Mouse (Mus musculus) yolk sac, embryonic 10.5 days (tissue): Measurements from ENCODE around the gene Mypn.

Experiments used
- DNase-seq: peaks from one replicate; pipeline ENCODE4 v3.0.0-alpha.2; 2017; ENCODE audit warnings: low spot score

Gene Mypn

DNA sequence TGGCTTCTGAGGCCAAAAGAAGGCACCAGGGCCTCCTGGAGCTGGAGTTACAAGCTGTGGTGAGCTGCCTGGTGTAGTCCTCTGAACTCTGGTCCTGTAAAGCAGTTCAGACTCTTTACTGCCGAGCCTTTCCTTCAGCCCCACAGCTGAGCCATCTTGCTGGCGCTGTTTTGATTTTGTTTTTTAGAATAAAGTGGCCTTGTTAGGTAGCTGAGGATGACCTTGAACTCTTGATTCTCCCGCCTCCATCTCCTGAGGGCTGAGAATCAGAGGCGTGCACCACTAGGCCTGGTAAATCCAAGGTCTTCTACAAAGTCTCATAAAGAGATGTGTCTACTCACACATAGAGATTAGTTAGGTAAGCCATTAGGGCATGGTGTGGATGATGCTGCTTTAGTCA, 49.0 kb downstream of the Mypn start:
- DNase-seq, result no peak

GRCm38 (mm10) chr10:63154226-63154625, 49.5 kb downstream of the Mypn start:
- no peak for DNase-seq

- peak; percentile 17 for DNase-seq
Observed at GRCm38 (mm10) chr10:63153563-63153962, 50.2 kb downstream of the Mypn start.

DNA sequence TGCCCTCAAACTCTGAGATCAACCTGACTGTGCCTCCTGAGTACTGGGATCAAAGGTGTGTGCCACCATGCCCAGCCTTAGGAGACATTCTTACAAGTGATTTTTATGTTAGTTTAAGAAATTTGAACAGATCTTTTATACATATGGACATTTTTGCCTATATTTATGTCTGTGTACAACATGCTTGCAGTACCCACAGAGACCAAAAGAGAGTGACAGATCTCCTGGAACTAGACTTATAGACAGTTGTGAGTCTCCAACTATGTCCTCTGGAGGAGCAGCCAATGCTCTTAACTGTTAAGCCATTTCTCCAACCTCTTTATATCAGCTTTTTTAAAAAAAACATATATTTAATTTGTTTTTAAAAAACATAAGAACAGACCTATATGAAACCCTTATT, 51.4 kb downstream of the Mypn start:
- DNase-seq, result no peak

- DNase-seq, result no peak
Observed at GRCm38 (mm10) chr10:63142660-63143059, 61.1 kb downstream of the Mypn start.

- DNase-seq, result no peak
Observed at GRCm38 (mm10) chr10:63136436-63136835, 67.3 kb downstream of the Mypn start.

DNA sequence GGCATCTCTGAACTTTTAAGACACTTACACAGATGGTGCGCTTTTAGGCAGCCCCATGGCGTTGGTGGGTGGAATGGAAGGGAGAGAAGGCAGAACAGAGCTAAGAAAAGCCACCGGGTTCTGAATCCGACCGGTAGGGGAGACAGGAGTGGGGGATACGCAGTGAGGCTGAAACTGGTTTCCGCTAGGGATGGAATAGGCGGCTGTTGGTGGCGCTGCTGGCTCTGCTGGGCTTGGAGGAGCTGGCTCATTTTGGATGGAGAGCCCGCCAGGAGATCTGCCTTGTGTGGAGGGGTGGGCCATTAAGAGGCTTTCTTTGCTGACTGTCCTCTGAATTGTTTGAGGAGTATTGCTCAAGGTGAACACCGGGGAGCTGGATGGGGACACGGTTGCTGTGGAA, 68.1 kb downstream of the Mypn start:
- DNase-seq, result no peak

GRCm38 (mm10) chr10:63133326-63133725, 70.4 kb downstream of the Mypn start:
- no peak for DNase-seq

DNA sequence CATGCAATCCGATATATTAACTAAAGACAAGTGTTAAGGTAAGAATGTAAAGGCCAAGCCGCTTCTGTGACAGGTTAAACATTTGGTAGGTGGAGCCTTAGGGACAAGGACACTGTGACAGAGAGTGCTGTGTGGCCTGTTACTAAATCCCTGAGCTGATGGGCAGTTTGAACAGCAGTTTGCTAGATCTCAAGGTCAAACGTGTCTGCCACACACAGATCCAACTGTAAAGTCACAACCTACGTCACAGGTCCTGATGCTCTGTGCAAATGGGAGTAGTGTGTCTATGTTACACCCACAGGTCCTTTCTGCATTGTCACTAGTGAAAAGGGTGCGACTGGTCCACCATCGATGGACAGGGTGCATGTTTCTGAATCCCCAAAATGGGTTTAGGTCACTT, 71.4 kb downstream of the Mypn start:
- no peak for DNase-seq

DNA sequence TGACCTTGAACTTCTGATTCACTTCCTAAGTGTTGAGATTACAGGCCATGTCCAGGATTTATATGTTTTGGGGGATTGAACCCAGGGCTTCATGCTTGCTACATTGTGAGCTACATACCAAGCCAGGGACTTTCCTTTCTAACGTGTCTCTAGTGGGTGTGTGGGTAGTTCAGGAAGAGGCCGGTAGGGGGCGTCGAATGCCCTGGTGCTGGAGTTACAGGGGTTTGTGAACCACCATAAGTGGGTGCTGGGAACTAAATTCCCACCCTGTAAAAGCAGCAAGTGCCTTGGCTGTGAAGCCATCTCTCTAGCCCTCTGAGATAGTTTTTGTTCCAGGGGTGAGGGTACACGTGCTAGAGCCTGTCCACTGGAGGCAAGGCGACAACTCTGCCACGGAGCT, 73.3 kb downstream of the Mypn start:
- DNase-seq, result no peak

DNA sequence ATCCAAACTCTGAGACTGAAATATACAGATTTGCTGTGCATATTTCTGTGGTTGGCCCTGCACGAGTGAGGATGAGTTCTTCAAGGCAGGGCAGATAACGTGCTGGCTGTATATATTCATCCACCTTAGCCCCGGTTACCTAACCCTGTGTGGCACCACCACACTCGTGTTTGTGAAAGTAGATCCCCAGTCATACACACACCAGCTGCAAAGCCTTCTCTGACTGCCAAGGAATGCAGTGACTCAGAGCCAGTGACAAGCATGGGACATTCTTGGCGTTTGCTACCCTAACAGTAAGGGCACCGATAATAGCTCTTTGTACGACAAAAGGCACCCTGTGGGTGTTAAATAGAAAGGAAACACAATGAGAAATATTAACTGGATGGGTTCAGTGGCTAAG, 75.5 kb downstream of the Mypn start:
- no peak for DNase-seq

GRCm38 (mm10) chr10:63127156-63127555, 76.6 kb downstream of the Mypn start:
- DNase-seq, result no peak

DNA sequence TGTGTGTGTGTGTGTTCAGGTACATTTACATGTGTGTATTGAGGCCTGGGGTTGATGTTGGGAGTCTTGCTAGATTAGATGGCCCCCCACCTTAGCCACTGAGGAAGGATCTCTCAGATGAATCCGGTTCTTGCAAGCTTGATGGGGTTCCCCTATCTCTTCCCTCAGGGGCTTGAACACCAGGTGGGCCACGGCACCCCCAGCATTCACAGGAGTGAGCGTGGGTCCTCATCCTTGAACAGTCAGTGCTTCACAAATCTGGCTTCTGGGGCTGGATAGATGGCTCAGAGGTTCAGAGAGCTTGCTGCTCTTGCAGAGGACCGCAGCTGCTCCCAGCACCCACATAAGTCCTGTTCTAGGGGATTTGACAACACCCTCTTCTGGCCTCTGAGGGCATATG, 77.6 kb downstream of the Mypn start:
- DNase-seq, result no peak

DNA sequence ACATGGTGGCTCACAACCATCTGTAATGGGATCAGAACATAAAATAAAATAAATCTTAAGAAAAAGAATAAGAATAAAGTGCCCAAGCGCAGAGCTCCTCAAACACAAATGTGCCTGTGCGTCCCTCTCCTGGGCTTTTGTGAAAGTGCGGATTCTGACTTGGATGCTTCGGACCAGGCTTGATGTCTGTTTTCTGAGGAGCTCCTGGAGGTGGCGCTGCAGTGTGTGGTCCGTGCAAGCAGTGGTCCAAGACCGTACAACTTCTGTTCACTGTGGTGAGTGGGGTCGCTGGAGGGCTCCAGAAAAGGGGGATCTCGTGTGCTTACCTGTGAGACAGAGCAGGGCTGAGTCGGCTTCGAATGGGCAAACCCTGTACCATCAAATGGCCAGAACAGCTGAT, 78.4 kb downstream of the Mypn start:
- no peak for DNase-seq

DNA sequence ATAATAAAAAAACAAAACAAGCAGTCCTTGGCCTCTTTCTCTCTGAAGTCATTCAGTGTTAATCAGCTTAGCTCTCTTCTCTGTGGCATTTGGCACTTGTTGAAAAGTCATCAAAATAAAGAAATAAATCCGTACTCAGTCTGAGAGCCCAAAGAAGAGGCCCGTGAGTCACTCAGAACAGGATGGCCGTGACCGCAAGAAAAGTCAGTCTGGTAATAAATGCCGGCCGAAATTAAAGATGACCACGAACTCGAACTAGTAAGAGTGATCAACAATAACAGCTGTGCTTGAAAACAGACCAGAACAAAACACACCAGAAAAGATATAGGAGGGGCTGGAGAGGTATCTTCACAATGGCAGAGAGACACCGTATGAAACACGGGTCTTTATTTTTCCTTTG, 79.7 kb downstream of the Mypn start:
- DNase-seq, result no peak

DNA sequence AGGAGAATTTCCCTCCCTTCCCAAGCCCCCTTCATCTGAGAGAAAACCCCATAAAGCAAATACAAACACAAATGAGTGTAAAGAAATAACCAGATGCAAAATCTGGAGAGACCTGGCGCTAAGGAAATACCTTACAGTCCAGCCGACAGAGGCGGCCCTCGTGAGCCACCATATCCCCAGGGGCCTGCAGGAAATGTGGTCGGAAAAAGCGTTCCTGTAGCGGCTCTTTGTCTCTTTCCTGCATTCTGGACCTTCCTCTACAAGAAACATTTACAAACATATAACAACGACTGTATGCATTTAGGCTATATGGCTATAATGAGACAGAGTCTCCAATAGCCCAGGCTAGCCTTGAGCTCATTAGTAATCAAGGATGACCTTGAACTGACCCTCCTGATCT, 80.6 kb downstream of the Mypn start:
- DNase-seq, result no peak

DNA sequence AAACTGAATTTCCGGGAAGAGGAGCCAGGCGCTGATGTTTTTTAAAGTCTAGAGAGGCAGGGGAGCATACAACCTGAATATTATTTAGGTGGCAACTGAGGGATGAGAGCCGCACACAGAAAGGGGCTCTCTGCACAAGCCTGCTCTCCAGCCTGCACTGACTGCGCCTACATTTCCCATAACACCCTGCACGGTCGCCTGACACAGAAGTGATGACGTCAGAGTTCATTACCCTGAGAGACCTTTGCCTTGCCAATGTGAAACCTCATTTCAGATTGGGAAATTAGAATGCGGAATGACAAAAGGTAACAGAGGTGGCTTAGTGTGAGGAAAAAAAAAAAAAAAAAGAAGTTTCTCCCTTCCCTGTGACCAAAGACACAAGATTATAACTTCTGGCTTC, 81.2 kb downstream of the Mypn start:
- peak; percentile 49 for DNase-seq

DNA sequence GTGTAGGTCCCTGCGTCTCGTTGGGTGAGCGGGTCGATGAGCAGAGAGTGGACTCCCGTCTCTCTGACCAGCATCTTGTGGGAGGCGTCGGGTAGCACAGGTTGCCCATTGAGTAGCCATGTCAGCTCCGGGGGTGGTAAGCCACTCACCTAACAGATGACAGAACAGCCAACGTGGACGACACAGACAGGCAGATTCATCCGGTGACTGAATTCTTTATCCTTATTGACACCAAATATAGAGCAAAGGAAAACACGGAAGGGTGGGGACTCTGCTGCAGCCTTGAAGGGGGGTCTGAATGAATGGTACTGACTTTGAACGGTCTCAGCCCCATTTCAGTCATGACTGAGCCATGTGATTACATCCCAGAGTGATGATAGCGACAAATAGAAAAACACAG, 81.8 kb downstream of the Mypn start:
- no peak for DNase-seq

GRCm38 (mm10) chr10:63119916-63120315, 83.8 kb downstream of the Mypn start:
- no peak for DNase-seq

DNA sequence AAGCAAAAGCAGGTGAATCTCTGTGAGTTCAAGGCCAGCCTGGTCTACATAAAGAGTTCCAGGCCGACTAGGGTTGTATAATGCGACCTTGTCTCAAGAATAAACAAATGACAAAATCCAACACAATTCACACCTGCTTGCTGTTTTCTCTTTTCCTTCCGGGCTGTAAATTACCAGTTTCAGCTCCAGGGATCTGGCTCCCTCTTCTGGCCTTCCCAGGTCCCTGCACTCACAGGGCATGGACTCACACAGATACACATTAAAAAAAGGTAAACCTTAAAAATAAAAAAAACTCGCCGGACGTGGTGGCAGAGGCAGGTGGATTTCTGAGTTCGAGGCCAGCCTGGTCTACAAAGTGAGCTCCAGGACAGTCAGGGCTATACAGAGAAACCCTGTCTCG, 86.2 kb downstream of the Mypn start:
- no peak for DNase-seq

DNA sequence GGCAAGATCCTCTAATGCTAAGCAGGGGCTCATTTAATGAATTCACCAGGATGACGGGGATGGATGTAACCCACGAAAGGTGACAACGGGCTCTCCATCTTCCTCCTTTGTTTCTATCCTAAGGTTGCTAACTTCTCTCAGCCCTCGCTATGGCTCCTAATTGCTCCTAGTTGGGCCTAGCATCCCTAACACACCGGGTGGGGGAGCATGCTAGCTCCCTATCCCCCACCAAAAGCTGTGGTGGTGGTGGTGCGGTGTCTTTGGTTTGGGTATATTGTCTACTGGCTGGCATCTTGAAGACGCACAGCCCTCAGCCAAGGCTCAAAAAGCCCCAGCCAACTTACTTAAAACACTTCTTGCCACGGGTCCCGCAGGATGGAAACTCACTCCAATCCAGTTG, 87.4 kb downstream of the Mypn start:
- no peak for DNase-seq

- DNase-seq, result no peak
Observed at GRCm38 (mm10) chr10:63115881-63116280, 87.9 kb downstream of the Mypn start.

DNA sequence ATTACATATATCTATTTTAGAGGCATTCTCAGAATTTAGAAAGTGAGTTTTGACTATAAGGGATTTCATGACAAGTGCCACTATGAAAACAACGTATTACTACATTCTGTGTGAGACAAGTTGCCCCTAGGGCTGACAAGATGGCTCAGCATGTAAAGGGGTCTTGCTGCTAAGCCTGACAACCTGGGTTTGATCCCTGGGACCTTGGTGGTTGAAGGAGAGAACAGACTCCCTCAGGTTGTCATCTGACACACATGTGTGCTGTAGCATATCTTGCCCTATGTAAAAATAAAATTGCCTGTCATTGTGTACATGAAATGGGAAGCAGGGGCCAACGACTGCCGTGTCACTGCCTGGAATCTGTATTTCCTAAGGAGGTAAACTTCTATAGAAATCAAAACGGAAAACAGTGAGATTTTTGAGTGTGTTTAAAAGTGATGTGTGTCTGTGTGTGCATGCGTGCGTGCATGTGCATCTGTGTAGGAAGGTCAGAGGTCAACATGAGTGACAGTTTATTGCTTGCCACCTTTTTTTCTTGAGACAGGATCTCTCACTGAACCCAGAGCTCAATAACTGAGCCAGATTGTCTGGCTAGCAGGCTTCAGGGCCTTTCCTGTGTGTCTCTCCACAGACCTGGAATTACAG, 89.9 kb downstream of the Mypn start:
- no peak for DNase-seq

DNA sequence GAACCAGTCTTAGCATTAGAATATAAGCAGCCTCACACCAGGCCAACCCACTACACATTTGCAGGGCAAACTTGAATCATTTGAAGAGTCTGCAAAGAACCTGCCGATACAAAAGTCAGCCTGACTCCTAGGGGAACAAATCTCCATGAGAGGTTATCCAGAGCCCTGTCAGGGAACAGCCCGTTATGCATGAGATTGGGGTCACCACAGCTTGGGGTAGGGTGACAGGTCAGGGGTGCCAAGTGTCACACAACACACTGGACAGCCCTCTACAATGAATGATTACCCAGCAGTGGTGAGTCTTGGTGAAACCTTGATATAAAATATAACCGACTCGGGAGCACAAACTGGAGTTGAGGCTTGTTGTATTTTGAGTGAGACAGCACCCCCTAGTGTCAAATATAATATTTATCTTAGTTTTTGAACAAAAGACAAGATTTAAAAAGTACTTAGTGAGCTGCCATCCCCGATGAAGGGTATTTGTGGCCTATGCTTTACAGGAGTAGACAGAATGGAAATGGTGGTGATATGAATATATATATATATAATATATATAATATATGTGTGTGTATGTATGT, 90.6 kb downstream of the Mypn start:
- DNase-seq, result no peak
